Mouse (Mus musculus) kidney, adult 18-20 months (tissue): ENCODE measurements around the gene Lrig1.

Experiments used
- DNase-seq: peaks from one replicate; pipeline ENCODE4 v3.0.0; 2021

Gene Lrig1

DNA sequence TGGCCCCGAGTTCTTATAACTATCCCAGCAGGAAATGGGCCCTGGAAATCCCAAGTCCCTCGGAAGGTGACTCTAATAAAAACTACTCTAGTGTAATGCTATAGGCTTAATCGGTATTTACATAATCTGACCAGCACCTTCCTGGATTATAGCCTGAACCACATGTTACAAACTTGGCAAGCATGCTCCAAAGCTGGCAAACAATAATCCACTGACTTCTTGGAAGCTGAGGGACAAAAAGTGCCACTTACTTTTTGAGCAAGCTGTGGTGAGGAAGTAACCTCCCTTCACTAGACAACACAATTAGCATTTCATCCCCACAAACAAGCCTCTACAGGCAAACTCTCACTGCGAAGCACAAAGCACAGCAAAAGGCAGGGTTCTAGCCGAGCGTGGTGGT, 30.6 kb downstream of the Lrig1 start:
- DNase-seq: peak; percentile 56

DNA sequence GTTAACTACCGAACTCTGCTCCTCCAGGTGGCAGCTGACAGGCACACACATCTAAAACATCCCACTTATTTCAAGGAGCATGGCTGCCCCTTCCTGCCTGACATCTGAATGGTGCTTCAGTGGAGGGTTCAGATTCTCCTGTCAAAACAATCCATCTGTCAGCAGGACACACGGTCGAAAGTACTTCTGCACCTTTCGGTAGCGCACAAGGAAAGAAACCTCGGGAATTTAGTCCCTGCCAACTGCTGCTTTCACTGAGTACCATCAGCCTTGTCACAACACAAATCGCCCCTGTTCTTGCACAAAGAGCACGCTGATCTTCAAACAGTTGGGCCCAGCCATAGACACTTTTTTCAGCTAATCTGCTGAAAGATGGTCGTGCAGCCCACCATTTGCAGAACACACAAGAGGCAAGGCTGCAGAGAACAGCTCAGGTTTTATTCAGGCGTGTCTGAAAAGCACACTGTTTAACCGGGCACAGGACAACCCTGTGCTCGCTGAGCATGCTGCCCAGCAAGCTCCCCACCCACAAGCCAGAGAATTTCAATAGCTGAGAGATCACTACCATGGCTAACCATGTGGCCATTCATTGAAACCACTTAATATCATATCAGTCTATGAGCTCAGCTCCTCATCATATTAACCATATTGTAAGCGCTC, 31.6 kb downstream of the Lrig1 start:
- DNase-seq: no peak

DNA sequence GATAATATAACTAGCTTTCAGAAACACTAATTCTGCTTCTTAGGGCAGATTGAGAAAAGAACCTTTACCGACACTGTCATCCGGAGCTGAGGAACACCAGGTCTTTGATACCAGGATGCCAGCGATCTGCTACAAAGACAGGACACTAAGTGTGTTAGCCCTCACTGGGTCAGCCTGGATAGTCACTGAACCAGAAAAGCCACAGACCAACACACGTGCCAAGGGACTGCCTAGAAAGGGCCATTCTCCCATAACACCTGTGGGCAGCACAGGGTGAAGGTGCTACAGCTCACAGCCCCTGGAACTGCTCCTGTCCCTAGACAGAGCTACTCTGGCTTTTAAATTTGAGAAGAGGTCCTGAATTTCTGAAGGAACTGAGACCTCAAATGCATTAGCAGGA, 32.8 kb downstream of the Lrig1 start:
- peak; percentile 54 for DNase-seq

GRCm38 (mm10) chr6:94666432-94667119, 33.4 kb downstream of the Lrig1 start:
- DNase-seq: no peak

DNA sequence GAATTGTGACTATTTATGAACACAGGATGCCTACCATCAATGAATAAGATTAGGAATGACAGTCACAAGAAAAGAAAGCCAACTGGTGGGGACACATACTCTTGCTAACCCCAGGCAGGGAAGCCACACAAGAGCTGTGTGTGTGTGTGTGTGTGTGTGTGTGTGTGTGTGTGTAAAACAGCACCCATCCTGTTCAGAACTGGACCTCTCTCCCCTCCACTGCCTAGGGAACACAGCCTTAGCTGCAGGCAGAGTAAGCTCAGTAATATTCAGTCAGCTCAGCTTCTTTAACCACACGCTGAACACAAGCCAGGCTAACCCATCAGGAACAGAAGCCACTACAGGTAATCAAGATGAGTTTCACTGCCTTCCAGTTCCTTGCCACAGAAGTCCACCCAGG, 34.3 kb downstream of the Lrig1 start:
- DNase-seq: no peak

- DNase-seq: no peak
Observed at GRCm38 (mm10) chr6:94665248-94665647, 34.7 kb downstream of the Lrig1 start.

GRCm38 (mm10) chr6:94664000-94664399, 36.0 kb downstream of the Lrig1 start:
- no peak for DNase-seq

DNA sequence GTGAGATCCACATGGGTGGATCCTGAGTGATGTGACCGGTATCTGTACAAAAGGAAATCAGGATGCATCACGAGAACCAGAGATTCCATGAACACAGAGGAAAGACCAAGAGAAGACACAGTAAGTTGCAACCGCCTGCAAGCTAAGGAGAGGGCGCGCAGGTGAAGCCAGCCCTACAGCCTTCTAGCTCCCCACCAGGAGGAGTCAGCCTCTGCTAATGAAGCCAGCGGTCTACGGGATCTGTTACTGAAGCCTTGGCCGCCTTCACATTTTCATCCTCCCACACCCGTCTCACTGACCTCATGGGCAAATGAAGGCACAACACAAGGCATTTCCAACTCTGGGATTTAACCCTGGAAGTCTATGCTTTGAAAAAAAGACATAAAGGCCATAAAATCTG, 38.0 kb downstream of the Lrig1 start:
- DNase-seq: no peak

GRCm38 (mm10) chr6:94661321-94661720, 38.6 kb downstream of the Lrig1 start:
- DNase-seq: no peak

DNA sequence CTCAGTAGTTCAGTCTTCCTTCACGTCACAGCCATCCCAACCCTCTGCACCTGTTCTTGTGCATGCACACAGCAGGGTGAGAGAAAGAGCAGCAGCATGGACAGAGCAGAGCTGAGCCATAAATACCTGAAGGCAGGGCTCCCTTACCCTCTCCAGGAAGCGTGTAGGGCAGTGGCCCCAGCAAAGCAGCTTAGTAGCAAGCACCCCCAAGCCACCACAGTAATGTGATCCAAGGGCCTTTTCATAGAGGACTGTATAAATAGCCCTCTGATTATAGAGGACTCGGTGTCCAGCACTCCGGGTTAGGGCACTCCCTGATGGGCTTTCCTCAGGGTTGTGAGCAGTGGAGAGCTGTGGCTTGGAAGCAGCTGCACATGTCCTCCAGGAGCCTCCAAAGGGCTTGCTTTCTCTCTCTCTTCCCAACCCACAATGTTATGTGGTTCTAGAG, 40.0 kb downstream of the Lrig1 start:
- no peak for DNase-seq

DNA sequence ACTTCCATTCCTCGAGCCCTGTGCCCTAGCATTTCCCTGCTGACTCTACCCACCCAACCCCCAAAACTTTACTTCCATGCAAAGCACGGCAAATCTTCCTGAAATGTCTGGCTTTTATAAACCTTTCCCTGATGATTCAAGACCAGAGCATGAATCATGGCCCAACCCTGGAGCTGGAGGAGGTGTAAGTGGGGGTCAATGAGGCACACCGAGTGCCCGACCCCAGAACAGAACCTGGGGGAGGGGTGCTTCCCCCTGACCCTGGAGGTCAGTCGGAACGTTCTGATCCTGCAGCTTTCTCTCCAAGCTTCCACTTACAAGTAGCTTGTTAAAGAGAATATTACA, 41.9 kb downstream of the Lrig1 start:
- no peak for DNase-seq

GRCm38 (mm10) chr6:94657204-94658135, 42.5 kb downstream of the Lrig1 start:
- no peak for DNase-seq

DNA sequence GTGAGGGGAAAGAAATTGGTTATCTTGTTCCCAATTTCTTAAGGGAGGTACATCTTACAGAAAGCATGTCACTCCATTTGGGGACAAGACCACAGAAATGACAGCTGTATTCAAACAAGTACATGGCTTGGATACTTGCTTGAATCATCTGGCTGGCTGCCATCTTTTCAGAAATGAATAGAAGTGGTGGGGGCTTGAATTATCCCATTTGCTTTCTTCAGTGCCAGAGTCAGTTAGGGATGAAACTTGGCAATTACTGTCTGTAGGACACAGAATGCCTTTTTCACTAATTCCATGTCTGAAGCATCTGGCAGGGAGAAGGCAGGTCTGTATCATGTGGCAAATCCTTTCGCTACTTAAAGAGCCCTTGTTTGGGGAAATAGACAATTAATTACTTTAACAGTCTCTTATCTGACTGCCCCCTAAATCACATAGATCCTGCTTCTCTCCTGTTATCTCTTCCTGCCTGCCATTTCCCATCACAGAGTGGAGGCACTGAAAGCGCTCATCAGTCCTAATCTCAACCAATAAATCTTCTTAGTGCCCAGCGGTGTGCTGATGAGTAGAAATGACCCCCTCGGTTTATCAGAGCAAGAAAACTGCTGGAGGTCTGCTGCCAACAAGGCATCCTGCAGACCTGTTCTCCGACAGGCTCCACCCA, 44.0 kb downstream of the Lrig1 start:
- DNase-seq: no peak

- no peak for DNase-seq
Observed at GRCm38 (mm10) chr6:94653388-94654316, 46.3 kb downstream of the Lrig1 start.

GRCm38 (mm10) chr6:94652659-94653213, 47.2 kb downstream of the Lrig1 start:
- no peak for DNase-seq

DNA sequence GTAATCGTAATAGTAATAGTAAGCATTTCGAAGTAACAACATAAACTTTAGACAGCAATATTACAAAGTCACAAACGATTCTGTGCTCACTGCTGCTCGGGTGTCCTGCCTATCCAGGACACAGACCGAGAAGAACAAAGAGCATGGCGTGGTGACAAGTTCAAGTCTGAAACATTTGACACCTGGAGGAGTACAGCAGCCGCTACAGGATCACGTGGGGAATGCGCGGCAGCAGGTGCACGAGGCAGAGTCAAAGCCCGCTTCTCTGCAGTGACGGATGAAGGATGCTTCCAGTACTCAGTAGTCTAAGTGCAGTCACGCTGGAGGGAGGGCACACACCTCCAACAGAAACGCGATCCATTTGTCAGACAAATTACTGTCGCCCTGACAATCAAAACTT, 48.4 kb downstream of the Lrig1 start:
- DNase-seq: no peak

DNA sequence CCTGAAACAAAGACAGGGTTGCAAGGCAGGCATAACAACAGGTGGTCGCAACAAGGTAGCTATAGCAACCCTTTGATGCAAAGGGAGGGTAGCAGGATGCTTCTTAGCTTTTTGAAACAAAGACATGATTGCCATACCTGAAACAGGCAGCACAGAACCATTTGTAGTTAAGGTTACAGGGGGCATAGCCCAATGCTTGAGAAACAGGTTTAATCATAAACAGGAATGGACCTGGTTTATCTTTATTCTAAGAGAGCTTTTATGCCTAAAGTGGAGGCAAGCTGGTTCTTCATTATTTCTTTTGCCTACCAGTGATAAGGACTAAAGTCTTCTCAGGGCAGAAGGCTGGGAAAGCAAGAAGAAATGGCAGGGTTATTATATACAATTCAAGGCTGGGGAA, 50.3 kb downstream of the Lrig1 start:
- no peak for DNase-seq

DNA sequence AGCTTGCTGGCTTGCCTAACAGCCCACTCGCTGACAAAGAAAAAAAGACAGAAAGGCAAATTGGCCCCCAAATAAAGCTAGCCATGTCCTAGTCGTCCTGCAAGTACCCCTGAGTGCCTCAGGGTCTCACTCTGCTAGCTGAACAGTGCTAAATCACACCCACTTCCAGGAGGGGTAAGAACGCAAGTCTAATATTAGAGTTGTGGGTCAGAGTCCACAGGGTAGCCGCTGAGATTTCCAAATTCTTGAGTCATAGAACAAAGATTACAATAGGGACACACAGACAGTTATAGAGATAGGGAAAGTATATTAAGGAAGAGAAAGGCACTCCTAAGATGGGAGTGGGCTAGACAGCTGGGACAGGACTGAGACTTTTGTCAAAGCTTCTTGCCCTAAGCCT, 51.5 kb downstream of the Lrig1 start:
- no peak for DNase-seq

GRCm38 (mm10) chr6:94647574-94648430, 52.2 kb downstream of the Lrig1 start:
- peak; percentile 57 for DNase-seq

- no peak for DNase-seq
Observed at GRCm38 (mm10) chr6:94646902-94647301, 53.1 kb downstream of the Lrig1 start.
